Mouse (Mus musculus) regulatory T cell (primary cell): ENCODE results near the gene Prcc.
"Not testable (repeated sequence)": the region's sequence is repeated elsewhere in the genome, so short reads cannot be mapped to it uniquely, and the experiment has no call there.

Experiments used
- in situ Hi-C: fragments of 300-600 bp; cut with MboI, MseI; formaldehyde crosslinking; loops from one replicate; pipeline ENCODE4 v1.15.1; 2025; ENCODE audit warnings: high pct_unique_total_duplicates

Prcc gene

DNA sequence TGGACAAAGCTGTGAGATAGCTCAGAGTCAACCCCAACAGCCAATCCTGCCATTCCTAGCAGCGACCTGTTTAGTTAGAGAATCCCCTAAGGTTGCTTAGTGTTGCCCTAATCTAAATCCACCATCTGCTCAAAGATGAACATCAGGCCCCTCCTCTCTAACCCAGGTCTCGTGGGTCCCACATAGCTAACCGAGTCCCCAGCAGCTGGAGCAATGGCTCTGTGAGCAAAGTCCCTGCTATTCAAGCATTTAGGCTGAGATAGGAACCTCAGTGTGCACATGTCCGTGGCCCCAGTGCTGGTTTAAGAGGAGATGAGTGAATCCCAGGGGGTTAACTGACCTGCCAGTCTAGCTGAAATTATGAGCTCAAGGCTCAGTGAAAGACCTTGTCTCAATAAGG lies 39.2 kb downstream of the Prcc start:
- in situ Hi-C loops: no loop called here

GRCm38 (mm10) chr3:87844981-87845380 lies 40.4 kb downstream of the Prcc start:
- in situ Hi-C loops: no loop called here

DNA sequence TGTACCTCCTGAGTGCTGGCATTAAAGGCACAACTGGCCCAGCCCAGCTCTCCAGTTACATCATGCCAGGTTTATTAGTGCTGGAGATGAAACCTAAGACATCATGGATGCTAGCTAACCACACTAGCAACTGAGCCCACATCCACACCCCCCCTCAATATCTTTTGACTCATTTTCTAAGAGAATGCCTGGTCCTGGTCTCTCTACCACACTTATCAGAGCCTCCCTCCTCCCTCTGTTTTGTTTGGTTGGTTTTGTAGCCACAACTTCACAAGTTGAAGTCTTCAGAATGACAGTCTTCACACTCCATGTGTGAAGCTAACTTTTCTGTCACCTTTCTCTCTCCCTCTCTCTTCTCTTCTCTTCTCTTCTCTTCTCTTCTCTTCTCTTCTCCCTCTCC lies 44.5 kb downstream of the Prcc start:
- in situ Hi-C loops: no loop called here

- in situ Hi-C loops: no loop called here
Observed at GRCm38 (mm10) chr3:87838622-87839021, 46.8 kb downstream of the Prcc start.

DNA sequence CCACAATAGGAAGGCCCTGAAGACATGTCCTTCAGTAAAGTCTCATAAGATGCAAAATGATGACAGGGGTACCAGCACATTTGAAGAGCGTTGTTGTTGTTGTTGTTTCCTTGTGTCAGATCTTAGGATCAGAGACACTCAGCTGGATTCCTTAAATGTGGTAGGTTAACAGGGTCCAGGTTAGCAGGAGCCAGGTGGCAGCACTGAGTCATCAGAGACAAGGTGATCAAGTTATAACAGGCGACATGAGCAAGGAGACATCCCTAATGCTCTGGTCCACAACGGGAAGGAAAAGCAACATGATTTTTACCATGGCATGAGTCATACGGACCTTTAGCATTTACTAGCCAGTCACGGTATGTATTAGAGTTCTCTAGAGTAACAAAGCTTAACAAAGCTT lies 51.9 kb downstream of the Prcc start:
- in situ Hi-C loops: no loop called here

- in situ Hi-C loops: no loop called here
Observed at GRCm38 (mm10) chr3:87832109-87832859, 53.1 kb downstream of the Prcc start.

DNA sequence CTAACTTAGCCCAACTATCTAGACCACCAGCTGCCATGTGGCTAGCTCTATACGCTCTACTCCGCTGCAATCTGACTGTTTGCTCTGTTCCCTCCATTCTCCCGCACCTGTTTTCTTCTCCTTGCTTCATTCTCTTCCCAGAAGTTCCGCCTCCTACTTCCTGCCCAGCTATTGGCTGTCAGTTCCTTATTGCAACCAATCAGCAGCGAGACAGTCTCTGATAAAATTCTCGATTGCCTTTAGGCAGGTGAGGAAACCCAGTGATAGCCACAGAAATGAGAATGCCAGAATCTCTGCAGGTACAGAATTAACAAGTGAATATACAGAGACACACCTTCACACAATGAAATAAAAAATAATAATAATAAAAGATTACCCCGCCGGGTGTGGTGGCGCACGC lies 56.4 kb downstream of the Prcc start:
- in situ Hi-C loops: no loop called here

GRCm38 (mm10) chr3:87828435-87828834 lies 57.0 kb downstream of the Prcc start:
- in situ Hi-C loops: no loop called here

GRCm38 (mm10) chr3:87824206-87824605 lies 61.2 kb downstream of the Prcc start, which contains the start of gene Pear1:
TSS of gene Pear1 (minus strand) at chr3:87824306.
- in situ Hi-C loops: not testable (repeated sequence)

DNA sequence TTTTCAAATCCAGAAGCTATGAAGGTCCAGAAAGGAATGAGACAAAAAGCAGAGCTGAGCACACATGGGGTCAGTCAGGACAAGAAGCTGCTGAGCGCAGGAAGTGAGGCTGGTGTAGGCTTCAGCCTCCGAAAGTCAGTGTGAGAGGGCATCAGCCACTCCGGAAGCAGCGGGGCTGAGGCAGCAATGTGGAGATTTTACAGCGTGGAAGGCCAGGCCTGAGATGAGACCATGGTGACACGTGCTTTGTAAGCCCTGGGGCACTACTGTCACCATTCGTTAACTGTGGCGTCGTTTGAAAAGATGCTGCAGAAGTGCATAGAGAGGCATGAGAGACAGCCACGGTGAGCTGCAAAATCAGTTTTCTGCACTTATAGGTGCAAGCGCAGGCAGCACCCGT lies 67.2 kb downstream of the Prcc start:
- in situ Hi-C loops: loop anchor here (5.0 kb wide), 2 partner anchors 39 to 46 kb away; no protein-coding TSS in a partner anchor

- in situ Hi-C loops: loop anchor here (5.0 kb wide), 2 partner anchors 41 to 44 kb away; no protein-coding TSS in a partner anchor
Observed at GRCm38 (mm10) chr3:87816646-87817093, 68.7 kb downstream of the Prcc start.

GRCm38 (mm10) chr3:87816166-87816565 lies 69.2 kb downstream of the Prcc start:
- in situ Hi-C loops: loop anchor here (5.0 kb wide), 2 partner anchors 41 to 44 kb away; no protein-coding TSS in a partner anchor

- in situ Hi-C loops: no loop called here
Observed at GRCm38 (mm10) chr3:87812873-87813272, 72.5 kb downstream of the Prcc start.

- in situ Hi-C loops: no loop called here
Observed at GRCm38 (mm10) chr3:87812413-87812812, 73.0 kb downstream of the Prcc start.

DNA sequence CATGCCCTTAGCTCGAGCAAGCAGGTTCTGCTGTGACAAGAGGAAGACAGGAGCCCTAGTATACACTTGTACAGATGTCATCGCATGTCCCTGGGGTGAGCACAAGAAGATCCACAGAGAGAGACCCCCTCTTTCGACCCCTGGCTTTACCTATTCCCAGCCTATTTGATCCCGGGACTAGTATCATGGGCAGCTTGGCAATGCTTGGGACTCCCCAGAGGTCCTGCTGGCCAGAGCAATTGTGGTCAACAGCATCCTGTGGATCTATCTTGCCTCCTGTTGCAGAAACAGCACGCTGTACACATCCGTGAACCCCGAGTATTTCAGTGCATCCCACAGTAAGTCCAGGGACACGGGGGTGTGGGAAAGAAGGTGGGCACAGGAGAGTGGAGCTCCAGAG lies 74.1 kb downstream of the Prcc start:
- in situ Hi-C loops: no loop called here

- in situ Hi-C loops: no loop called here
Observed at GRCm38 (mm10) chr3:87809322-87809962, 76.0 kb downstream of the Prcc start.
